Comparison of ENCODE assay signal across 8 mouse cellular contexts in genomic region chr5:98168356-98169285, GRCm38 (mm10). TPM values are rescaled to one million over a fixed set of nuclear protein-coding genes. Genes with fewer than 3 reads are reported as not detected.
DNase-seq lines count a peak whose midpoint lies in the region; ATAC-seq and TF ChIP-seq lines count a peak whose summit lies in the region.

No protein-coding gene starts in this region.

- H3K27ac ChIP-seq in kidney, embryonic 14.5 days (ENCODE audit: low read depth, low read length): no peak overlapping the region
- H3K27ac ChIP-seq in liver, embryonic 15.5 days (replicated peaks): no peak overlapping the region
- no peak overlapping the region for H3K27ac ChIP-seq in kidney, adult 2 months (ENCODE audit: insufficient read depth, low read depth, low read length)

- no peak for DNase-seq in kidney, adult 9 months
- DNase-seq in brain, adult 2 months (ENCODE audit: low read depth, low spot score): peak; percentile 44
- DNase-seq in gastrocnemius, postnatal 14 days: peak; percentile 23
- DNase-seq in spleen, adult 18-20 months: no peak
- no peak for DNase-seq in thymus, postnatal 25 days
- no peak for DNase-seq in kidney, adult 2 months

- H3K27me3 ChIP-seq in kidney, embryonic 14.5 days (ENCODE audit: control insufficient read depth, insufficient read depth, low read length): peaks cover 83% of the 10 kb centered on the region
- peaks cover 84% of the 10 kb centered on the region for H3K27me3 ChIP-seq in liver, embryonic 15.5 days
- peaks cover 13% of the 10 kb centered on the region for H3K27me3 ChIP-seq in kidney, adult 2 months (replicated peaks; ENCODE audit: control insufficient read depth, insufficient read depth, low read length)

- H3K4me3 ChIP-seq in kidney, embryonic 14.5 days (ENCODE audit: low read length): peak overlapping the region; percentile 52
- no peak overlapping the region for H3K4me3 ChIP-seq in liver, embryonic 15.5 days (replicated peaks)
- H3K4me3 ChIP-seq in kidney, adult 2 months (ENCODE audit: insufficient read depth, low read depth, low read length): no peak overlapping the region

- TF ChIP-seq CTCF in kidney, adult 2 months (conservative IDR thresholded peaks at IDR 0.05; ENCODE audit: insufficient read depth, insufficient read length, low read depth, low read length): no peak

- H3K9ac ChIP-seq in kidney, embryonic 14.5 days (ENCODE audit: low read depth, low read length): no peak overlapping the region
- no peak overlapping the region for H3K9ac ChIP-seq in liver, embryonic 15.5 days

- peak overlapping the region; percentile 65 for H3K4me2 ChIP-seq in kidney, embryonic 14.5 days (replicated peaks; ENCODE audit: low read depth, low read length)
- 0 out of 2 replicates have a peak overlapping the region, but pooled peaks have one; percentile 59 for H3K4me2 ChIP-seq in liver, embryonic 15.5 days

- no peak for ATAC-seq in kidney, embryonic 14.5 days (ENCODE audit: low FRiP score, low TSS enrichment)
- ATAC-seq in liver, embryonic 15.5 days (ENCODE audit: insufficient read depth): no peak

- TF ChIP-seq POLR2A in kidney, adult 2 months (IDR thresholded peaks at IDR 0.05; ENCODE audit: low read depth, low read length): no peak

- no peaks in the 10 kb centered on the region for H3K36me3 ChIP-seq in kidney, embryonic 14.5 days (ENCODE audit: control insufficient read depth, insufficient read depth, low read length)
- H3K36me3 ChIP-seq in liver, embryonic 15.5 days (replicated peaks): no peaks in the 10 kb centered on the region
- H3K36me3 ChIP-seq in kidney, adult 2 months (ENCODE audit: control insufficient read depth, insufficient read depth, low read length): no peaks in the 10 kb centered on the region

- peaks cover 11% of the 10 kb centered on the region; the same call in 1 of the 2 replicates for H3K4me1 ChIP-seq in kidney, embryonic 14.5 days (ENCODE audit: control insufficient read depth, insufficient read depth, low read length)
- no peaks in the 10 kb centered on the region for H3K4me1 ChIP-seq in liver, embryonic 15.5 days (replicated peaks)
- peaks cover 4% of the 10 kb centered on the region; the same call in 1 of the 2 replicates for H3K4me1 ChIP-seq in kidney, adult 2 months (ENCODE audit: control insufficient read depth, insufficient read depth, low read length)

- no peaks in the 10 kb centered on the region for H3K9me3 ChIP-seq in kidney, embryonic 14.5 days (ENCODE audit: control insufficient read depth, low read length)
- no peaks in the 10 kb centered on the region for H3K9me3 ChIP-seq in liver, embryonic 15.5 days (replicated peaks)

- intact Hi-C loops in gastrocnemius, postnatal 14 days (cut with DNase I; ENCODE audit: low total_unique reads): no loop called here

- under 1% methylated on average over 37 of the region's 37 CpGs for WGBS in kidney, embryonic 14.5 days
- 1% methylated on average over 37 of the region's 37 CpGs for WGBS in liver, embryonic 15.5 days (ENCODE audit: insufficient replicate concordance)
- 2% methylated on average over 37 of the region's 37 CpGs for WGBS in kidney, adult 2 months

RNA-seq across cellular contexts. Expression of gene Prdm8, which starts 1.6 kb away (rescaled TPM):
- not detected in 2 replicates for polyA plus RNA-seq in kidney, embryonic 14.5 days (2014; fragmentation: Nextera tagmentation; extraction: Ambion mirVana)
- total RNA-seq in gastrocnemius, postnatal 14 days (2021): 1 to 10 TPM in 1 of 2 experiments, under 1 TPM in 1; 0.80 to 1.1 TPM
- not detected in 2 replicates for polyA plus RNA-seq in liver, embryonic 15.5 days (2015; fragmentation: Nextera tagmentation; extraction: Ambion mirVana)
- polyA plus RNA-seq in kidney, adult 2 months (2012; rRNA removed): 0.03 TPM in 2 replicates

Comparison
In these comparisons a context has a peak if more than half of its experiments do, and no peak if none do; other contexts are left out.
1. DNase-seq: peak in brain, adult 2 months (single experiment) and gastrocnemius, postnatal 14 days (single experiment); none in kidney, adult 9 months (single experiment), spleen, adult 18-20 months (0 of 2), thymus, postnatal 25 days (single experiment) and kidney, adult 2 months (single experiment).